Mouse (Mus musculus) G1E (cell line): ENCODE data around the gene Ajap1.

Experiments
- CTCF ChIP-seq: IDR thresholded peaks from 2 replicates; pipeline ENCODE4 v1.5.1; 2012; ENCODE audit warnings: low read depth, low read length, inconsistent platforms, mixed read lengths
- GATA1 ChIP-seq: IDR thresholded peaks from 2 replicates; pipeline ENCODE4 v1.6.1; 2012; ENCODE audit warnings: borderline replicate concordance, low read length, inconsistent platforms, mixed read lengths
- GATA2 ChIP-seq: IDR thresholded peaks from 2 replicates; pipeline ENCODE4 v1.6.1; 2012; ENCODE audit warnings: low read depth, low read length, inconsistent platforms, borderline replicate concordance
- POLR2AphosphoS5 ChIP-seq: IDR thresholded peaks from 2 replicates; pipeline ENCODE4 v1.6.1; 2012; ENCODE audit warnings: low read depth, low read length, inconsistent platforms; ENCODE audit not compliant: insufficient replicate concordance
- TAL1 ChIP-seq: conservative IDR thresholded peaks from 2 replicates; pipeline ENCODE4 v1.6.1; 2012; ENCODE audit warnings: low read depth, low read length, inconsistent platforms, mixed read lengths

GRCm38 (mm10) chr4:153373125-153373524 is 109.5 kb downstream of the Ajap1 start:
- TF ChIP-seq GATA1 (no peak), CTCF (no peak), GATA2 (no peak), TAL1 (no peak), POLR2AphosphoS5 (no peak)
